Mouse (Mus musculus) CD4-positive, CD25-positive, alpha-beta regulatory T cell, adult 2 months (primary cell): ENCODE measurements around the gene Gga1.
A peak's percentile ranks its signal among the peaks of the same experiment; 100 is the strongest.
"Not testable (repeated sequence)": the region's sequence is repeated elsewhere in the genome, so short reads cannot be mapped to it uniquely, and the experiment has no call there.

Experiments
- DNase-seq: peaks from one replicate; pipeline ENCODE4 v3.0.0-alpha.2; 2012; ENCODE audit warnings: low read depth, low spot score

The Gga1 gene

DNA sequence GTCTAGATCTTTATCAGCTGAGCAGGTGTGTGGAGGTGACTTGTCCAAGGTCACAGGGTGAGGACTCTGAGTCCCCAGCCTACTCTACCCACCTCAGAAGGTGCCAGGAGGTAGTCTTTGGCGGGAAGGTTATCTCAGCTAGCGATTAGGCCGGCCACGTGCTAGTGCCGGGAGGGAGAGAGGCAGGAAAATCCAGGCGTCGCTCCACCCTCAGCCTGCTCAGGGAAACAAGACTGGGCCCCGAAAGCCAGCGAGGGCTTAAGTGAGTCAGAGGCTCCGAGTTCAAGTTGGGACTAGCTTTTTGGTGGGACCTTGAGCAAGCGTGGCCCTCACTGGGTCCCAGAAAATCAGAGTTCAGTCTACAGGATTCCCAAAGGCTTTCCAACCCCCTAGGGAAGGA lies 31.7 kb upstream of the Gga1 start:
- no peak for DNase-seq

DNA sequence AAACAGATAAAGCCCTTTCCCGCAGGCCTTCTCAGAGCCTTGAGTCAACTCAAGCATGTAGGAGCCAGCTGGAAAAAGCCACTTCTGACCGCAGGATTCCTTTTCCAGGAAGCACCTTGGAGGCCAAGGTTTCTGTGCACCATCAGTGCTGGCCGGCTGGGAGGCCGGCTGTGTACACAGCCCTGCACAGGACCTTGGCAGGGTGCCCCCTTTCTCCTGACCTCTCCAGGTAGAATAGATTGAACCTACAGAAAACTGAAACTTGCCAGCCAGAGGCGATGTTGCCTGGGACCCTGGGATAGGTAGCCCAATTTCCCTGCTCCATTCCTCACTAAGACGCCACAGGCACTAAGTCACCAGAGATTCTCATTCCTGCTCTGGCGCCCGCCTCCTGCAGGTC lies 31.1 kb upstream of the Gga1 start:
- DNase-seq: no peak

GRCm38 (mm10) chr15:78846352-78846751 lies 30.6 kb upstream of the Gga1 start:
- no peak for DNase-seq

DNA sequence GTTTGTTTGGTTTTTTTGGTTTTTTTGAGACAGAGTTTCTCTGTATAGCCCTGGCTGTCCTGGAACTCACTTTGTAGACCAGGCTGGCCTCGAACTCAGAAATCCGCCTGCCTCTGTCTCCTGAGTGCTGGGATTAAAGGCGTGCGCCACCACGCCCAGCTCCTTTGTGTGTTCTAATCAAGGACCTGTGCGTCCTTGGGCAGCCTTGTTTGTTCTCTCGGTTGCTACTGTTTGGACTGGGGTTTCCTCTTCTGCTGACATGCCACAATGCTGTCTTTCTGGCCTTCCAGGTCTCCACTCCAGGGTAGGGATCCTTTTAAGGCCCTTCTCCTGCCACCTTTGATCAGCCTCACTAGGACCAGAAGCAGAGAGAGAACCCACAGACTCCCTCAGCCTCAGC lies 30.2 kb upstream of the Gga1 start:
- DNase-seq: not testable (repeated sequence)

GRCm38 (mm10) chr15:78848467-78848866 lies 28.5 kb upstream of the Gga1 start:
- peak; percentile 89 for DNase-seq

DNA sequence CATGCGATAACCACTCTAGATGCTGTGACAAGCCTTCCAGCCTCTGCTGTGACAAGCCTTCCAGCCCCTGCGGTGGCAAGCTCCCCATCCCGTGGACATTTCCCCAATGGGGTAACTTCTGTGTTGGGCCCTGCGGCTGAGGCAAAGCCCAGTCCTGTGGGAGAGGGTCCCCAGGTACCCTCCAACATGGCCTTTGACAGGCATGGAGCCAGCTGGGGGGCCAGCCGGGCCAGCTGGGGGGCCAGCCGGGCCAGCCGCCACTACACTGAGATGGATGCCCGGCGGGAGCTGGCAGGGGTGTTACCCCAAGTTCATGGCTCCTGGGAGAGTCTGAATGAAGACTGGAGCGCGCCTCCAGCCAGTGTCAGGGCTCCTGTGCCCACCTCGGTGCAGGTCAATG lies 27.5 kb upstream of the Gga1 start:
- no peak for DNase-seq

- no peak for DNase-seq
These were observed 26.7 kb upstream of the Gga1 start for GRCm38 (mm10) chr15:78850059-78850824.

DNA sequence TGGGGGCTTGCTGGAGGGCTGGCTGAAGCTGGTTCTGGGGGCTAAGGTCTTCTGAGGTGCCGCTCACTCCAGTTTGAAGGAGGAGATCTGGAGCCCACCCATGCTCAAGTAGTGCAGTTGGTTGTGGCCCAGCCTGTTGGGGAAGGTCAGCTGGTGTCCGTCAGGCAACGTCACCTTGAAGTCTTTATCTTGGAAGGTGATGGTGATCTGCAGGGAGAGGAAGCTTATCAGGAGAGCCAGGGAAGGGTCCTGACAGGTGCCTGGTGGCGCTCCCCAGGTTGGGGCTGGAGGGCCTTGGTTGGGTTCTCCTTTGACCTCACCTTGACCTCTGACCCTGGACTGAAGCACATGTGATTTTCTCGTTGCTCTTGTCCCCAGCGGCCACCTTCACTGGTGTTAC lies 26.0 kb upstream of the Gga1 start:
- no peak for DNase-seq

GRCm38 (mm10) chr15:78851505-78852153 lies 25.4 kb upstream of the Gga1 start:
- peak; percentile 94 for DNase-seq

DNA sequence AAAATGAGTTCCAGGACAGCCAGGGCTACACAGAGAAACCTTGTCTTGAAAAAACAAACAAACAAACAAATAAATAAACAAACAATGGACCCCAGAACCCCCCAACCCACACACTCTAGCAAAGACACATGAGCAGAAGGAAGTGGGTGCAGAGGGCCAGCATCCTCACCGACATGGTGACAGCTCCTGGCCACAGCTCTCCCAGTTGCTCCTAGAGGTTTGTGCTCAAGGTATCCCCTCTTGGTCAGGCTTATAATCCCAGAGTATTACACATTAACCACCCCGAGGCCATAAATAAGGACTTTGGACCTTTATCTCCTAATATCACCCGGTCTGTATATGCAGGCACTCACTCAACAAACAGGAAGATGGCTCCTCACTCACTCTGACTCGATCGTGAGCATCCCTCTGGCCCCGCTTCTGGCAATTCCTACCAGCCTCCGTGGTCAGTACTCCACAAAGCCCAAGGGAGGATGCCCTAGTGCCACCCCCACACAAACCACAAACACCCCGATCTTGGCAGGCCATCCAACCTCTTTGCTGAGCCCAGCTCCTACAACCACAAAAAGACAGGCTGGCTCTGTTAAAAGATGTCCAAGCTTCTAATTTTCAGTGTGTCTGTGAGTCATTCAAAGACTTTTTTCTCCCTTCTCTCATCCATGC lies 21.6 kb upstream of the Gga1 start, which contains the start of gene Lgals2:
Lgals2 (minus strand) TSS at position 227 of the 663 bp plus-strand sequence.
- DNase-seq: no peak

- DNase-seq: no peak
These were observed 20.0 kb upstream of the Gga1 start for GRCm38 (mm10) chr15:78857009-78857408.

- DNase-seq: no peak
These were observed 17.7 kb upstream of the Gga1 start for GRCm38 (mm10) chr15:78859311-78859710.

DNA sequence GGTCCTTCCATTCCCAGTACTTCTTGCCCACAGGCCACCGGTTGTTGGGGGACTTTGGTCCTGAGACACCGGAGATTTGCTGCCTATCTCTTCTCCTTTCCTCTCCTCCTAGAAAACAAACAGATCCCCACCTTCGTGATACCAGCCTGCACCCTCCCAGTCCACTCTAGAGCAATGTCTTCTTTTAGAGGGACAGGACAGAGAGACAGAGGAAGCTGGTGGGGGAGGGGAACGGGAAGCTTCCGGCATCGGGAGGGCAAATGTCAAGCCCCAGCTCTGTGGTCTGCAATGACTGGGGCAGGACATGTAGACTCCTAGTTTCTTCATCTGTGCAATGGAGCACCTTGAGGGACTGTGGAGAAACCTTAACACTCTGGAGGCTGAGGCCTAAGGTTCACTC lies 17.3 kb upstream of the Gga1 start:
- peak; percentile 62 for DNase-seq

GRCm38 (mm10) chr15:78862280-78862679 lies 14.7 kb upstream of the Gga1 start:
- no peak for DNase-seq

GRCm38 (mm10) chr15:78863154-78863553 lies 13.8 kb upstream of the Gga1 start:
- no peak for DNase-seq

- no peak for DNase-seq
These were observed 13.1 kb upstream of the Gga1 start for GRCm38 (mm10) chr15:78863852-78864253.

GRCm38 (mm10) chr15:78868398-78868797 lies 8.6 kb upstream of the Gga1 start:
- no peak for DNase-seq

GRCm38 (mm10) chr15:78868826-78869233 lies 8.2 kb upstream of the Gga1 start:
- no peak for DNase-seq

DNA sequence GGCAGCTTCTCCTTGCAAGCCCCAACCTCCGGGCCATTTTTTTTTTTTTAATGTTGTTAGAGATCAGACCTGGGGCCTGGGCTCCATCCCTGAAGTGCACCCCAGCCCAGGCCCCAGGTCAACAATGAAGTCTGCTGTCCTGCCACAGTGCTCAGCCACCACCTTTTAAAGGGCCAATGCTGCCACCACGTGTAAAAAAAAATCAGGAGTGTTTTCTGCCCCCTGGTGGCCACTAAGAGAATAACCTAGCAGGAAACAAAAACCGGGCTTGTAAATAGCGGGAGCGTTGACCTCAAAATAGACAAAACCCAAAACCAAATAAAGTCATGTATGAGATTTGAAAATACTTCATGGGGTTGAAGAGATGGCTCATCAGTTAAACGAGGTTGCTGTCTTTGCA lies 7.2 kb upstream of the Gga1 start:
- peak; percentile 81 for DNase-seq

DNA sequence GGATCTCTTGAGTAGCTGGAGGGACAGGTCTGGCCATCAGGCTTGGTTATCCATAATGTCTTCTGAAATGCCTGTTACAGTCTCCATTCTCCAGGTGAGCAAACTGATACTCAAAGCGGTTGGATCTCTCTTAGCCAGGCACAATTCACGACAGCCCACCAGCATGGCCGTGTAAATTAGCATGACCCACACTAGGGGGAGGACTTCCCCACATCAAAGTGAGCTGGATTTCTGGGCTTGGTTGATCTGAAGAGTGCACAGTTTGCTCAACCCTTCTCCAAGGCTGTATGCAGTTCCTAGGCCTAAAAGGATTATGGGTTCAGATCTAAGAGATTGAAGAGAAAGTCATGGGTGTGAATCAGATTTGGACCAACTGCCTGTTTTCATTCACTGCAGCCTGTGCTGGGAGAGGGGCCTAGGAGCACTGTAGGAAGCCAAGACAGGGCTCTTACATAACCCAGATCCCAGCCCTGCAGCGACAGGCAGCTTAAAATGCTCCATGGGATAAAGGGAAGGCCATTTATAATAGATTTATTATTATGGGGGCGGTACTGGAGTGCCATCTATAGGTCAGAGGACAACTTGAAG lies 4.9 kb upstream of the Gga1 start:
- no peak for DNase-seq

DNA sequence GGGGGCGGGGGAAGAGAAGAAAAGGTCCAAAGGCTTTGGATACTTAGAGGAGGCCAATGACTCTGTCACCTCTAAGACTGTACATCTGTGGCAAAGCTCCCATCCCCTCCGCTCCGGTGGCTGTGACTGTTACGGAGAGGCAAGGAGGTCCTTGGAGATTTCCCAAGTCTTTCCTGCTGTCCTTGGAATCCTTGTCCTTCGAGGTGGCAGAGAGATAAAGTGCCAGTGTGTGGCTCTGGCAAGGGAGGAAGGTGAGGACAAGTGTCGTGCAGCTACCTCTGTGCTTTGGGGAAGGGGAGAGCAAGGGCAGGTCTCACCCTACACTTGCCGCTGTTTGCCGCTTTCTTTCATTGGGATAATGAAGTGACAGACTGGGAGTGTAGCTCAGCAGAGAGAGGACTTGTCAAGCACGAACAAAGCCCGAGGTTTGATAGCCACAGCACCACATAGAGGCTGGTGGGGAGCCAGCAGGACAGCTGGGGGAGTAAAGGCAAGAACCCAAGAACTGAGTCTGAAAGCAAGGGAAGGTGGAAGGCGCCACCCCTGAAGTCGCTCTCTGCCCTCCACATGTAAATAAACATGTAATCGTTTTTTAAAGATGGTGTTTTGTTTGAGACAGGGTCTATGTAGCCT lies 3.1 kb upstream of the Gga1 start:
- DNase-seq: no peak

DNA sequence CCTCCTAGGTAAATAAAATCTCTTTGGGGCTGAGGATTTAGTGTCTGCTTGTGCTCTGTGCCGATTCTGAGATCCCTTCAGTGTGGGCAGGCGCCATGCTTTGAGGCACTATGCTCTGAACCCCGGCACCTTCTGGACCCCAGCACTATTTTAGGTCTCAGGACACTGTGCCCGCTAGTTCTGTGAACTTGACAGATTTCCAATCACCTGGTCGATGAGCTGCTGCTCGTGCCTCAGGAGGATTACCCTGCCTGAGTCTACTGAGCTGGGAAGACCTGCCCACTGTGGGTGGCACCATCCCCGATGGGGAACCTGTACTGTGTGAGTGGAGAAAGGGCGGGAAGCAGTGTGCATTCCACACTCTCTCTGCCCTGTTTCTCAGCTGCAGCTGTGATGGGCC lies 2.0 kb upstream of the Gga1 start:
- no peak for DNase-seq
